Mouse (Mus musculus): ENCODE measurements around the gene Fcgr3. TPM values are rescaled to one million over a fixed set of nuclear protein-coding genes. Genes with fewer than 3 reads are reported as not detected.
A peak's percentile ranks its signal among the peaks of the same experiment; 100 is the strongest.

Gene Fcgr3
- total and polyA plus RNA-seq, 2 experiments: 4.5 to 14.5 TPM

GRCm38 (mm10) chr1:171110659-171111019, 45.9 kb upstream of the Fcgr3 start:
- 36% methylated on average over 15 of the region's 15 CpGs for WGBS
- Histone ChIP-seq H3K27me3 (ENCODE audit: control insufficient read depth, insufficient read depth, low read length) (no peaks in the 10 kb centered on the region), H3K4me1 (ENCODE audit: control insufficient read depth, insufficient read depth, low read length) (peaks cover 11% of the 10 kb centered on the region), H3K27ac (replicated peaks; ENCODE audit: insufficient read depth, low read depth, low read length) (peak overlapping the region; percentile 3), H3K79me2 (ENCODE audit: control insufficient read depth, insufficient read depth, low read length) (no peaks in the 10 kb centered on the region), H3K4me3 (ENCODE audit: insufficient read depth, low read depth, low read length) (peak overlapping the region; percentile 56; the same call in 1 of the 2 replicates), H3K36me3 (ENCODE audit: control insufficient read depth, insufficient read depth, low read length) (no peaks in the 10 kb centered on the region), H3K9ac (ENCODE audit: low read depth, low read length) (no peak overlapping the region)
- no peak for DNase-seq (ENCODE audit: extremely low read depth, low read depth, low spot score)
- TF ChIP-seq POLR2A (IDR thresholded peaks at IDR 0.05; ENCODE audit: extremely low read depth, insufficient read depth, low read length) (no peak), CTCF (IDR thresholded peaks at IDR 0.05; ENCODE audit: low read depth, low read length) (no peak)

DNA sequence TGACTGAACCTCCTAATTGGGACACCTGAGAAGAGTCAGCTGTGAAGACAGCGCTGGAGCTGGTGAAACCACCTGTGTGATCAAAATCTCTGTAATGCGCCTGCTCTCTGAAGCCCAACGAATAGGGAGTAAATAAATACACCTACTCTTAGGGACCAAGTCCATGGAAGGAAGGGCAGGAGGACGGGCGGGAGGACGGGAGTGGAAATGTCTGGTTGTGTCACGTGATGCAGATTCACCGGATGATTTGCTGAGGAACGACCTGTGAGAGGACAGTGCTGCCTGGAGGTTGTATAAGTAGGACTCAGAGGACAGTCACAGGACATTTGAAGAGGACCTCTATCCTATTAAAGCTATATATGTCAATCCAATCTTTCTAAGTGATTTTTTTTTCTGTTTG, 44.9 kb upstream of the Fcgr3 start:
- 22% methylated on average over 9 of the region's 9 CpGs for WGBS
- H3K27me3 ChIP-seq (ENCODE audit: control insufficient read depth, insufficient read depth, low read length): no peaks in the 10 kb centered on the region
- H3K36me3 ChIP-seq (ENCODE audit: control insufficient read depth, insufficient read depth, low read length): no peaks in the 10 kb centered on the region
- peak overlapping the region; percentile 63 for H3K27ac ChIP-seq (replicated peaks; ENCODE audit: insufficient read depth, low read depth, low read length)
- H3K9ac ChIP-seq (ENCODE audit: low read depth, low read length): no peak overlapping the region
- peaks cover 11% of the 10 kb centered on the region for H3K4me1 ChIP-seq (ENCODE audit: control insufficient read depth, insufficient read depth, low read length)
- no peaks in the 10 kb centered on the region for H3K79me2 ChIP-seq (ENCODE audit: control insufficient read depth, insufficient read depth, low read length)
- no peak for TF ChIP-seq POLR2A (IDR thresholded peaks at IDR 0.05; ENCODE audit: extremely low read depth, insufficient read depth, low read length)
- TF ChIP-seq CTCF (IDR thresholded peaks at IDR 0.05; ENCODE audit: low read depth, low read length): no peak
- peak; percentile 94 for DNase-seq (ENCODE audit: extremely low read depth, low read depth, low spot score)
- H3K4me3 ChIP-seq (ENCODE audit: insufficient read depth, low read depth, low read length): no peak overlapping the region

GRCm38 (mm10) chr1:171105226-171105625, 40.5 kb upstream of the Fcgr3 start:
- no peaks in the 10 kb centered on the region for H3K27me3 ChIP-seq (ENCODE audit: control insufficient read depth, insufficient read depth, low read length)
- H3K9ac ChIP-seq (ENCODE audit: low read depth, low read length): no peak overlapping the region
- H3K4me1 ChIP-seq (ENCODE audit: control insufficient read depth, insufficient read depth, low read length): no peaks in the 10 kb centered on the region; the same call in 1 of the 2 replicates
- H3K27ac ChIP-seq (replicated peaks; ENCODE audit: insufficient read depth, low read depth, low read length): no peak overlapping the region
- no peaks in the 10 kb centered on the region for H3K36me3 ChIP-seq (ENCODE audit: control insufficient read depth, insufficient read depth, low read length)
- 82% methylated on average over 6 of the region's 6 CpGs for WGBS
- no peak for DNase-seq (ENCODE audit: extremely low read depth, low read depth, low spot score)
- H3K79me2 ChIP-seq (ENCODE audit: control insufficient read depth, insufficient read depth, low read length): no peaks in the 10 kb centered on the region
- no peak overlapping the region for H3K4me3 ChIP-seq (ENCODE audit: insufficient read depth, low read depth, low read length)
- TF ChIP-seq POLR2A (IDR thresholded peaks at IDR 0.05; ENCODE audit: extremely low read depth, insufficient read depth, low read length) (no peak), CTCF (IDR thresholded peaks at IDR 0.05; ENCODE audit: low read depth, low read length) (no peak)

DNA sequence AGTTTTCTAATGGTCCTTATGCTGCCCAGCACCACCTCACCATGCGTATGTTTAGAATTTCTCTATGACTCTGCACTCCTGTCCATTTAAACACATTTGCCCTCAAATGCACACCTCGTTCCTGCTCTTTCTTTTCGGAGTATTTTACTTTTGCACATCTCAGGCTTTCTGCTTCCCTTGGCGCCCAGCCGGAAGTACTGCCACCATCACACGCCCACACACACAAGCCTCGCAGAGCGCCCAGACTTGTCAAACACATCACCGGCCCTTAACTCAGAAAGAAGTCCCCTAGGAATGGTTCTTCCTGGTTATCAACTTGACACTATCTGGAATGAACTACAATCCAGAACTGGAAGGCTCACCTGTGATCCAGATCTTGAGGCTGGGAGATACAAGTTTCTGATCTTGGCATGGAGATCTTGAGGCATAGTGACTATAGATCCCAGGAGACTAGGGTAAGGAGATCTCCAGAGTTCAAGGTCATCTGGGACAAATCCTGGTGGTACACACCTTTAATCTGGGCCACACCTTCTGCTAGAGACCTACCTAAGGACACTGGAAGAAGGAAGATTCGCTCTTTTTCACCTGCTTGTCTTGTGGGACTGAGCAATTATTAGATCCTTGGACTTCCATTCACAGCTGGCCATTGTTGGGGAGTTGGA, 38.6 kb upstream of the Fcgr3 start:
- H3K27ac ChIP-seq (replicated peaks; ENCODE audit: insufficient read depth, low read depth, low read length): no peak overlapping the region

DNA sequence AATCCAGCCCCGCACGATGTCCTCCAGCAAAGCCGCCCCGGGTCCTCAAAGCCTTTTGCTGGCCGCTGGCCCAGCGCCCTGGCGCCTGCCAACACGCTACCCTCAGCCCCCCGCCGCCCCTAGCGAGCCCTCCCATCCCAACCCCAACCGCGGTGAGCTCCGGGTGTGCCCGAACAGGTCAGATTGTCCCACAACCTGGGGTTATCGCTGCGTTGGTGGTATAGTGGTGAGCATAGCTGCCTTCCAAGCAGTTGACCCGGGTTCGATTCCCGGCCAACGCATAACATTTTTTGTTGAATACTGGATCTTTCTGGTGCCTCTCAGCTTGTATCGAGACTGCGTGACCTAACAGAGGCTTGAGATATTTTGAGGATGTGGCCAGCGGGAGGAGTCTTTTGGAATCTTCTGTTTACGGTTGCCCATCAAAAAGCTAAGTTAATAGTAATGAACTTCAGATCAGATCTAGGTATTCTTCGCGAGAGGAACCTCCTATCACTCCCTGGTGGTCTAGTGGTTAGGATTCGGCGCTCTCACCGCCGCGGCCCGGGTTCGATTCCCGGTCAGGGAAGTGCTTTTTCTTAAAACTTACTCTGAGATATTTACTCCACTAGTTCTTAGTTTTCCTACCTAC, 37.9 kb upstream of the Fcgr3 start:
- Histone ChIP-seq H3K27ac (replicated peaks; ENCODE audit: insufficient read depth, low read depth, low read length) (no peak overlapping the region), H3K36me3 (ENCODE audit: control insufficient read depth, insufficient read depth, low read length) (no peaks in the 10 kb centered on the region), H3K4me3 (ENCODE audit: insufficient read depth, low read depth, low read length) (peak overlapping the region; percentile 70), H3K79me2 (ENCODE audit: control insufficient read depth, insufficient read depth, low read length) (no peaks in the 10 kb centered on the region), H3K9ac (ENCODE audit: low read depth, low read length) (peak overlapping the region; percentile 59), H3K27me3 (ENCODE audit: control insufficient read depth, insufficient read depth, low read length) (no peaks in the 10 kb centered on the region), H3K4me1 (ENCODE audit: control insufficient read depth, insufficient read depth, low read length) (no peaks in the 10 kb centered on the region)
- peak; percentile 88 for DNase-seq (ENCODE audit: extremely low read depth, low read depth, low spot score)
- under 1% methylated on average over 35 of the region's 35 CpGs for WGBS
- no peak for TF ChIP-seq CTCF (IDR thresholded peaks at IDR 0.05; ENCODE audit: low read depth, low read length)

More for the DNA sequence above, 38.6 kb upstream of the Fcgr3 start:
- no peaks in the 10 kb centered on the region for H3K79me2 ChIP-seq (ENCODE audit: control insufficient read depth, insufficient read depth, low read length)
- TF ChIP-seq POLR2A (IDR thresholded peaks at IDR 0.05; ENCODE audit: extremely low read depth, insufficient read depth, low read length) (no peak), CTCF (IDR thresholded peaks at IDR 0.05; ENCODE audit: low read depth, low read length) (no peak)
- H3K4me3 ChIP-seq (ENCODE audit: insufficient read depth, low read depth, low read length): peak overlapping the region; percentile 5; the same call in 1 of the 2 replicates
- H3K27me3 ChIP-seq (ENCODE audit: control insufficient read depth, insufficient read depth, low read length): no peaks in the 10 kb centered on the region
- WGBS: 15% methylated on average over 10 of the region's 10 CpGs
- H3K4me1 ChIP-seq (ENCODE audit: control insufficient read depth, insufficient read depth, low read length): no peaks in the 10 kb centered on the region
- DNase-seq (ENCODE audit: extremely low read depth, low read depth, low spot score): no peak
- no peak overlapping the region for H3K9ac ChIP-seq (ENCODE audit: low read depth, low read length)
- H3K36me3 ChIP-seq (ENCODE audit: control insufficient read depth, insufficient read depth, low read length): no peaks in the 10 kb centered on the region
